Mouse (Mus musculus): ENCODE results near the gene Wdr76. TPM values are rescaled to one million over a fixed set of nuclear protein-coding genes. Genes with fewer than 3 reads are reported as not detected.
"Not testable (repeated sequence)": the region's sequence is repeated elsewhere in the genome, so short reads cannot be mapped to it uniquely, and the experiment has no call there.

Wdr76 gene
- polyA plus RNA-seq, 1 experiment from 2014 or later: 4.2 TPM

DNA sequence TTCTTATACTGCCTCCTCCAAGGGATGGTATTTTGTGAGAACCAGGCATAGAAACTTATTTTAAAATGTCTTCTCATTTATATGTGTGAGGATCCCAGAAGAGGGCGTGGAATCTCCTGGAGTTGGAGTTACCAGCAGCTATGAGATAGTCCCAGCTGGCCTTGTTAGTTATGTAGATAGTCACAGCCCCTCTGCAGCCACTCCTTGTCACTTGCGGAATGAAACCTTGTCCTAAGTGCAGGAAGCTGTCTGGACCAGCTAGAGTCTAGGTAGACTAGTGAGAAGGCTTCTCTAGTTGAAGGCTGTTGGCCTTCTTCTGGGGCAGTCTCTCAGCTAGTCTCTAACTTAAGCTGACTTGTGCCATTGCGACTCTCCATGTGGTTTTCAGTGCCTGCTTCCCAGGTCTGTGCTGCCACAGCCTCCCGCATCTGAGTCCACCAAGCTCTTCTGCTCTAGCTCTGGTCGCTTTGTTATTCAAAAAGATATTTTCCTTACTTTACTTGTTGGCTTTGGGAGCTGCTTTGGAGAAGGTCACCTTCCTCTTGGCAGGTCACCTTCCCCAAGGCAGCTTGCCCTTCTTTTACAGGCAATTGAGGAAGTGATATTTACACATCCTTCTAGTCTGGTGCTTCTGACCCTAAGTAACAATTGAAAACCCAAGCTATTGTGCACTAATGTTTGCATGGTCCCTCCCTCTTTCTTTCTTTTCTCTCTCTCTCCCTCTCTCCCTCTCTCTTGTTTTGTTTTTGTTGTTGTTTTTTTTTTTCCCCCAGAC lies 6.7 kb downstream of the Wdr76 start:
- ATAC-seq (ENCODE audit: low read depth); H3K9ac ChIP-seq (replicated peaks; ENCODE audit: low read depth, low read length); H3K4me2 ChIP-seq (ENCODE audit: low read depth, low read length); H3K27ac ChIP-seq (ENCODE audit: low read depth, low read length); H3K27me3 ChIP-seq (ENCODE audit: control insufficient read depth, insufficient read depth, low read length); H3K36me3 ChIP-seq (ENCODE audit: control insufficient read depth, insufficient read depth, low read length); H3K4me1 ChIP-seq (ENCODE audit: control insufficient read depth, insufficient read depth, low read length); H3K9me3 ChIP-seq (ENCODE audit: control insufficient read depth, low read length); H3K4me3 ChIP-seq (ENCODE audit: low read depth, low read length): not testable (repeated sequence)
- WGBS: 93% methylated on average over 4 of the region's 5 CpGs

DNA sequence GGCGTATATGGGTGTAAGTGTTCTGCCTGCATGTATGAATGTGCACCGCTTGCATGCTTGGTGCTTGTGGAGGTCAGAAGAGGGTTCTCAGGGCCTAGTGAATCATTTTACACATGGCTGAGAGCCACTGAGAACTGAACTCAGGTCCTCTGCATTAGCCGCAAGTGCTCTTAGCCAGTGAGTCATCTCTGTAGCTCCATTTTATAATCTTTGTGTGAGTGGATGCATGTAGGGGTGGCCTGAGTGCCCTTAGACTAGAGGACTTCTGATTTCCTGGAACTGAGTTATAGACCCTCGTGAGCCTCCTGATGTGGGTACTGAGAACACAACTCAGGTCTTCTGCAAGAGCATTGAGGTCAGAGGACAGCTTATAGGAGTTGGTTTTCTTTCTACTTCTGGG lies 7.7 kb downstream of the Wdr76 start:
- Histone ChIP-seq H3K4me1 (ENCODE audit: control insufficient read depth, insufficient read depth, low read length) (0 out of 2 replicates have a peak, but pooled peaks cover 4% of the 10 kb centered on the region), H3K27me3 (ENCODE audit: control insufficient read depth, insufficient read depth, low read length) (no peaks in the 10 kb centered on the region), H3K9me3 (ENCODE audit: control insufficient read depth, low read length) (no peaks in the 10 kb centered on the region), H3K4me2 (ENCODE audit: low read depth, low read length) (no peak overlapping the region), H3K4me3 (ENCODE audit: low read depth, low read length) (no peak overlapping the region), H3K27ac (ENCODE audit: low read depth, low read length) (no peak overlapping the region), H3K36me3 (ENCODE audit: control insufficient read depth, insufficient read depth, low read length) (no peaks in the 10 kb centered on the region), H3K9ac (replicated peaks; ENCODE audit: low read depth, low read length) (no peak overlapping the region)
- ATAC-seq (ENCODE audit: low read depth): no peak
- 95% methylated on average over 4 of the region's 4 CpGs for WGBS

DNA sequence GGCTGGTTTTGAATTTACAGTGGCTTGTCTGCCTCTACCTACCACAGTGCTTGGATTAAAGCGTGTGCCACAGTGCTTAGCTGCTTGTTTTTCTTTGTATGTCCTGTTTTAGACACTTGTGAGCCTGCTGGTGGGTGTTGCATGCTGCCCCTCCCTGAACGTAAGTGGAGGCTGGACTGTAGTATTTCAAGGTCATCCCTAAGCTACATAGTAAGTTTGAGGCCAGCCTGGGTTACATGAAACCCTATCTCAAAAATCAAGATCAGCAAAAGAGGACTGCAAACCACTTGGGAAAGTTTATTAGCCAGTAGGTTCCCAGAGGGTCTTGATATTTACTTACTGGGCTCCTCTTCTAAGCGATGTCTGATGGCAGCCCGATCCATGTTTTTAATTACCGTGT lies 11.6 kb downstream of the Wdr76 start:
- WGBS: 97% methylated on average over 5 of the region's 5 CpGs
- H3K9ac ChIP-seq (replicated peaks; ENCODE audit: low read depth, low read length): no peak overlapping the region
- H3K4me2 ChIP-seq (ENCODE audit: low read depth, low read length): no peak overlapping the region
- H3K4me3 ChIP-seq (ENCODE audit: low read depth, low read length): no peak overlapping the region
- H3K4me1 ChIP-seq (ENCODE audit: control insufficient read depth, insufficient read depth, low read length): no peaks in the 10 kb centered on the region
- H3K9me3 ChIP-seq (ENCODE audit: control insufficient read depth, low read length): no peaks in the 10 kb centered on the region
- H3K36me3 ChIP-seq (ENCODE audit: control insufficient read depth, insufficient read depth, low read length): no peaks in the 10 kb centered on the region
- no peak for ATAC-seq (ENCODE audit: low read depth)
- no peak overlapping the region for H3K27ac ChIP-seq (ENCODE audit: low read depth, low read length)
- no peaks in the 10 kb centered on the region for H3K27me3 ChIP-seq (ENCODE audit: control insufficient read depth, insufficient read depth, low read length)

DNA sequence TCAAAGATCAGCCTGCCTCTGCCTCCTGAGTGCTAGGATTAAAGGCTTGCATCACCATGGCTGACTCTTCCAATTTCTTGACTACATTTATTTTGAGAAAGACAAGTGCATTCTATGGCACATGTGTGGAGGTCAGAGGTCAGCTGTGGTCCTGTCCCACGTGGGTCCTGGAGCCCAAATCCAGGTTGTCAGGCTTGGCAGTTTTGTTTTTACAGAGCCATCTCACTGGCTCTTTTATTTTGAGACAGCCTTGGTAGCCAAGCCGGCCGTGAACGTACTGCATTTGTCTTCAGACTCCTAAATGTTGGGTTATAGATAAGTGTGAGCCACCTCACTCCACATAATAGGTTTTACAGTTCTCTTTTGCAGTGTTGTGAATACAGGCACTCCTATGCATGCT lies 12.2 kb downstream of the Wdr76 start:
- not testable (repeated sequence) for H3K27ac ChIP-seq (ENCODE audit: low read depth, low read length); H3K4me1 ChIP-seq (ENCODE audit: control insufficient read depth, insufficient read depth, low read length); H3K9ac ChIP-seq (replicated peaks; ENCODE audit: low read depth, low read length); H3K4me2 ChIP-seq (ENCODE audit: low read depth, low read length); ATAC-seq (ENCODE audit: low read depth); H3K9me3 ChIP-seq (ENCODE audit: control insufficient read depth, low read length); H3K4me3 ChIP-seq (ENCODE audit: low read depth, low read length); H3K36me3 ChIP-seq (ENCODE audit: control insufficient read depth, insufficient read depth, low read length); H3K27me3 ChIP-seq (ENCODE audit: control insufficient read depth, insufficient read depth, low read length)
- WGBS: 88% methylated on average over 4 of the region's 4 CpGs

DNA sequence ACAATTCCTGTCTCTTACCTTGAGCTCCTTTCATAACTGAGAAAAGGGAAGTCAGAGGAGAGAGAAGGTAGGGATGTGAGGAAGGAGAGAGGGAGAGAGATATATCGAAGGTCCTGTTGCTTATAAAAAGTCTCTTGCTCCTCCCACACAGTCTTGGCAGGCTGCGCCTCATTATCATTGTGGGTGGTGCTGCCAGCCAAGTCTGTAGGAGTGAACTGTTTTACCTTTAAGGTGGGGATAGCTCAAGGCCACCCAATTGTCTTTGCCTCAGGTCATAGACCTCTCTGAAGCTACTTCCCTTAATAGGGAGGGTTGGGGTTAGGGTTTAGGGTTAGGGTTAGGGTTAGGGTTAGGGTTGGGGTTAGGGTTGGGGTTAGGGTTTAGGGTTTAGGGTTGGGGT lies 15.5 kb downstream of the Wdr76 start:
- 100% methylated on average over 2 of the region's 2 CpGs for WGBS
- no peak for ATAC-seq (ENCODE audit: low read depth)
- Histone ChIP-seq H3K9ac (replicated peaks; ENCODE audit: low read depth, low read length) (no peak overlapping the region), H3K4me1 (ENCODE audit: control insufficient read depth, insufficient read depth, low read length) (no peaks in the 10 kb centered on the region), H3K4me2 (ENCODE audit: low read depth, low read length) (no peak overlapping the region), H3K27ac (ENCODE audit: low read depth, low read length) (no peak overlapping the region), H3K27me3 (ENCODE audit: control insufficient read depth, insufficient read depth, low read length) (no peaks in the 10 kb centered on the region), H3K9me3 (ENCODE audit: control insufficient read depth, low read length) (no peaks in the 10 kb centered on the region), H3K36me3 (ENCODE audit: control insufficient read depth, insufficient read depth, low read length) (no peaks in the 10 kb centered on the region), H3K4me3 (ENCODE audit: low read depth, low read length) (no peak overlapping the region)

DNA sequence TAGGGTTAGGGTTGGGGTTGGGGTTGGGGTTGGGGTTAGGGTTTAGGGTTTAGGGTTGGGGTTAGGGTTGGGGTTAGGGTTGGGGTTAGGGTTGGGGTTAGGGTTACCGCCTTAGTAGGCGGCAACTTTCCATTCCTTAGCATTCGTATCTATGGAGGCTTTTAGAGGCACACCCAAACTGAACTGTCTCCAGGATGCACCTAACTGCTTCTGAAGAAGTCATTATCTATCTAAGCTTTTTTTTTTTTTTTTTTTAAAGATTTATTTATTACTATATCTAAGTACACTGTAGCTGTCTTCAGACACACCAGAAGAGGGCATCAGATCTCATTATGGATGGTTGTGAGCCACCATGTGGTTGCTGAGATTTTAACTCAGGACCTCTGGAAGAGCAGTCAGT lies 16.3 kb downstream of the Wdr76 start:
- not testable (repeated sequence) for H3K9ac ChIP-seq (replicated peaks; ENCODE audit: low read depth, low read length); H3K9me3 ChIP-seq (ENCODE audit: control insufficient read depth, low read length); H3K36me3 ChIP-seq (ENCODE audit: control insufficient read depth, insufficient read depth, low read length); H3K27me3 ChIP-seq (ENCODE audit: control insufficient read depth, insufficient read depth, low read length); H3K4me2 ChIP-seq (ENCODE audit: low read depth, low read length); H3K27ac ChIP-seq (ENCODE audit: low read depth, low read length); ATAC-seq (ENCODE audit: low read depth); H3K4me1 ChIP-seq (ENCODE audit: control insufficient read depth, insufficient read depth, low read length); H3K4me3 ChIP-seq (ENCODE audit: low read depth, low read length)
- 97% methylated on average over 3 of the region's 3 CpGs for WGBS

DNA sequence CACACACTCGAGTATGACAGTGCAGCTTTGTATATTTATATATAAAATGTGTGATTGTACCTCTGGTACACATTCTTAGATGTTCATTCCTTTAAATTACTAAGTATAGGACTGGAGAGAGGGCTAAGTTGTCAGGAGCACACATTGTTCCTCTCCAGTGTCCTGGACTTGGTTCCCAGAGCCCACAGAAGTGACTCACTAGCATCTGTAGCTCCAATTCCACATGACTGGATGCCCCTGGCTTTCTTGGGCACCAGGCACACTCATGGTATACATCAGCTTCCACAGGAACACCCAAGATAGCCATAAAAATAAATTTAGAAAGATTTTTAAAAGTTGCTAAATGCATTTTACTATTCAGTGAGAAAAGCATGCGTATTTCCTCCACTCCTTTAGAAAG lies 18.5 kb downstream of the Wdr76 start:
- no peak overlapping the region for H3K4me2 ChIP-seq (ENCODE audit: low read depth, low read length)
- no peak overlapping the region for H3K4me3 ChIP-seq (ENCODE audit: low read depth, low read length)
- H3K4me1 ChIP-seq (ENCODE audit: control insufficient read depth, insufficient read depth, low read length): no peaks in the 10 kb centered on the region
- H3K36me3 ChIP-seq (ENCODE audit: control insufficient read depth, insufficient read depth, low read length): no peaks in the 10 kb centered on the region
- WGBS: 96% methylated on average over 2 of the region's 2 CpGs
- no peaks in the 10 kb centered on the region for H3K27me3 ChIP-seq (ENCODE audit: control insufficient read depth, insufficient read depth, low read length)
- no peak overlapping the region for H3K27ac ChIP-seq (ENCODE audit: low read depth, low read length)
- ATAC-seq (ENCODE audit: low read depth): no peak
- no peaks in the 10 kb centered on the region for H3K9me3 ChIP-seq (ENCODE audit: control insufficient read depth, low read length)
- no peak overlapping the region for H3K9ac ChIP-seq (replicated peaks; ENCODE audit: low read depth, low read length)

DNA sequence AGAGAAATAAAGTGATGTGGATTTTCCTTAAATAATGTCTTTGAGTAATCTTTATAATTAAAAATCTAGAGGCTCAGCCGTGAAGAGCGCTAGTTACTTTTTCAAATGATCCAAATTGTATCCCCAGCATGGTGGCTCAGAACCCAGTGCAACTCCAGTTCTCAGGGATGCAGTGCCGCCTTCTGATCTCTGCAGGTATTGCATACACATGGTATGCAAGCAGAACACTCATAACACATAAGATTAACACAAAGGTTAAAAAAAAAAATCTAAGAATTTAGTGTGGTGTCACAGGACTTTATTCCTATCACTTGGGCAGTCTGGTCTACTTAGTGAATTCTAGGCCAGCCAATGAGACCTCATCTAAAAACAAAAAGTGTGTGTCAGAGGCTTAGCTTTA lies 38.3 kb downstream of the Wdr76 start:
- Histone ChIP-seq H3K36me3 (ENCODE audit: control insufficient read depth, insufficient read depth, low read length) (peaks cover 14% of the 10 kb centered on the region), H3K27ac (ENCODE audit: low read depth, low read length) (no peak overlapping the region), H3K4me1 (ENCODE audit: control insufficient read depth, insufficient read depth, low read length) (no peaks in the 10 kb centered on the region), H3K4me3 (ENCODE audit: low read depth, low read length) (no peak overlapping the region), H3K9me3 (ENCODE audit: control insufficient read depth, low read length) (no peaks in the 10 kb centered on the region), H3K4me2 (ENCODE audit: low read depth, low read length) (no peak overlapping the region), H3K27me3 (ENCODE audit: control insufficient read depth, insufficient read depth, low read length) (no peaks in the 10 kb centered on the region), H3K9ac (replicated peaks; ENCODE audit: low read depth, low read length) (no peak overlapping the region)
- ATAC-seq (ENCODE audit: low read depth): no peak
- 90% methylated on average over 3 of the region's 3 CpGs for WGBS

DNA sequence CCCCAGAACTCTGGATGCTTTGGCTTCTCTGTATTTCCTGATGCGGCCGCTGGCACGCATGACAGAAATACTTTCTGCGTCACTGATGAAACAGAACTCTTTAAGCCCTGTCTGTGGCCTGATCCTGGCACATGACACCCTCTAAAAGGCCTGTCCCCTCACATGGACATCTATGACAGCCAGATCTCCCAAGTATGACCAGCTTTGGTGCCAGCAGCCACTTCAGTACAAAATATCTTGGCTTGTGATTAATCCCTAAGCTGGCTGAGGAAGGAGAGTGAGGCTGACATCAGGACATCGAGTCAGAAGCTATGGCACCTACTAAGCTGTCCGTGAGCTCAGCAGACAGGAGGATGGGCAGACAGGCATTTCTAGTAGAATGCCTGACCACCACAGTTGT lies 43.1 kb downstream of the Wdr76 start:
- H3K4me2 ChIP-seq (ENCODE audit: low read depth, low read length): no peak overlapping the region
- no peak overlapping the region for H3K9ac ChIP-seq (replicated peaks; ENCODE audit: low read depth, low read length)
- H3K27me3 ChIP-seq (ENCODE audit: control insufficient read depth, insufficient read depth, low read length): no peaks in the 10 kb centered on the region
- H3K9me3 ChIP-seq (ENCODE audit: control insufficient read depth, low read length): no peaks in the 10 kb centered on the region
- no peak for ATAC-seq (ENCODE audit: low read depth)
- peaks cover 40% of the 10 kb centered on the region for H3K36me3 ChIP-seq (ENCODE audit: control insufficient read depth, insufficient read depth, low read length)
- H3K27ac ChIP-seq (ENCODE audit: low read depth, low read length): no peak overlapping the region
- H3K4me3 ChIP-seq (ENCODE audit: low read depth, low read length): no peak overlapping the region
- WGBS: 96% methylated on average over 6 of the region's 6 CpGs
- H3K4me1 ChIP-seq (ENCODE audit: control insufficient read depth, insufficient read depth, low read length): no peaks in the 10 kb centered on the region
